Mouse (Mus musculus): Measurements from ENCODE around the gene Thumpd1. TPM values are rescaled to one million over a fixed set of nuclear protein-coding genes. Genes with fewer than 3 reads are reported as not detected.
"Not testable (repeated sequence)": the region's sequence is repeated elsewhere in the genome, so short reads cannot be mapped to it uniquely, and the experiment has no call there.

Gene Thumpd1
- polyA plus RNA-seq, 1 experiment, result 10.3 TPM

GRCm38 (mm10) chr7:119745869-119746268 lies 25.3 kb upstream of the Thumpd1 start:
- no peak for DNase-seq
- TF ChIP-seq POLR2A (IDR thresholded peaks at IDR 0.05; ENCODE audit: borderline replicate concordance, extremely low read depth, low read depth, low read length) (no peak), CTCF (IDR thresholded peaks at IDR 0.05; ENCODE audit: insufficient read depth, low read length) (no peak)
- no peak overlapping the region for H3K4me3 ChIP-seq (replicated peaks; ENCODE audit: extremely low read depth, low read depth, low read length)
- 66% methylated on average over 1 of the region's 1 CpGs for WGBS
- no peaks in the 10 kb centered on the region for H3K4me1 ChIP-seq (ENCODE audit: control insufficient read depth, insufficient read depth, low read length)

DNA sequence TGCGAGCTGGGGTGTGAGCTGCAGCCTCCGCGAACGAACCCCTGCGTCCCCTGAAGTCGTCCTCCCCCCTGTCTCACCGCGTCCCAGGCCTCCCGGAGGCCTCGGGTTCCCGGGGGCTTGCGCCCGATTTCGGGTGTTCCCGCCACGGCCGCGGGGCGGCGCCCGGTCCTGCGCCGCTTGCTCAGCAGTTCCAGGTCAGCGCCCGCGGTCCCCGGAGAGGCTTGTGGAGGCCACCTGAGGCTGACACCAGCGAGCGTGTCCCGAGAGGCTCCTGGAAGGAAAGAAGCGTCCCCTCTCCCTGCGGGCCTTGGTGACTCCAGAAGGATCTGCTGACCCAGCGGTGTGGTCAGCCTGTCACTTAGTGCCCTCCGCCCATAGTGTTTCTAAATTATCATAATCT lies 23.7 kb upstream of the Thumpd1 start:
- no peak for TF ChIP-seq CTCF (IDR thresholded peaks at IDR 0.05; ENCODE audit: insufficient read depth, low read length)
- TF ChIP-seq POLR2A (IDR thresholded peaks at IDR 0.05; ENCODE audit: borderline replicate concordance, extremely low read depth, low read depth, low read length), result no peak
- DNase-seq, result no peak
- WGBS, result 10% methylated on average over 34 of the region's 34 CpGs
- Histone ChIP-seq H3K4me1 (ENCODE audit: control insufficient read depth, insufficient read depth, low read length) (no peaks in the 10 kb centered on the region), H3K4me3 (replicated peaks; ENCODE audit: extremely low read depth, low read depth, low read length) (no peak overlapping the region)

DNA sequence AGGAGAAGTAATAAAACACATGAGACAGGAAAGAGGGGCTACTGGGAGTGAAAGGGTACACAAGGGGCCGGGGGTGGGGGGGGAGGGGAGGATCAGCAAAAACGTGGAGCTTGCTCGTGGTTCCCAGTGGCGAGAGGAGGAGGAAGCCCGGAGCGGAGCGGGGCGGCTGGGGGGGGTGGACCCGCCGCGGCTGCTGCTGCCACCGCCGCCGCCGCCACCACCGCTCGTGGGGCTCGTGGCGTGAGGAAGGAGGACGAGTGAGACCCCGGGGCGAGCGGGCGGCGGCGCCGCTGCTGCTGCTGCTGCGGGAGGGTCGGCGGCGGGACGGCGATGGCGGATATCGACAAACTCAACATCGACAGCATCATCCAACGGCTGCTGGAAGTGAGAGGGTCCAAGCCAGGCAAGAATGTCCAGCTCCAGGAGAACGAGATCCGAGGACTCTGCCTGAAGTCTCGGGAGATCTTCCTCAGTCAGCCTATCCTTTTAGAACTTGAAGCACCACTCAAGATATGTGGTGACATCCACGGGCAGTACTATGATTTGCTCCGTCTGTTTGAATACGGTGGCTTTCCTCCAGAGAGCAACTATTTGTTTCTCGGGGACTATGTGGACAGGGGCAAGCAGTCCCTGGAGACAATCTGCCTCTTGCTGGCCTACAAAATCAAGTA lies 19.3 kb upstream of the Thumpd1 start:
- WGBS, result 2% methylated on average over 25 of the region's 44 CpGs
- not testable (repeated sequence) for H3K4me1 ChIP-seq (ENCODE audit: control insufficient read depth, insufficient read depth, low read length); H3K4me3 ChIP-seq (replicated peaks; ENCODE audit: extremely low read depth, low read depth, low read length); DNase-seq

DNA sequence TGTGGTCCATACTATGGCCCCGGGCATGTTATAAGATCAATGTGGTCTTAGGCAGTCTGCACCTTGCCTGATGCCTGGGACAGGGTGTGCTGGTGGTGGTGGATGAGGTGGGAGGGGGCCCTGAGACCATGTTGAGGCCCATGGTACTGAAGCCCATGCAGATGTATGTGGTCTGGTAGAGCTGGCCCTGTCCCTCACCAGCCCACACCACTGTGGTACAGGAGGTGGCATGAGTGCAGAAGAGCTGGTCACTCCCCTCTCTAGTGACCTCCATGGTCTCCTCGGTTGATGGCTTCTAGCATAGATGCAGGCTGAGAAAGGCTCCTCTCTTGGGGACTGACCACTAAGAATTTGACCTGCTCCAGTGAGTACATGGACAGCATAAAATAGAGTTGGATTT lies 18.3 kb upstream of the Thumpd1 start:
- TF ChIP-seq POLR2A (IDR thresholded peaks at IDR 0.05; ENCODE audit: borderline replicate concordance, extremely low read depth, low read depth, low read length), result no peak
- no peak for TF ChIP-seq CTCF (IDR thresholded peaks at IDR 0.05; ENCODE audit: insufficient read depth, low read length)
- no peak overlapping the region for H3K4me3 ChIP-seq (replicated peaks; ENCODE audit: extremely low read depth, low read depth, low read length)
- 93% methylated on average over 2 of the region's 2 CpGs for WGBS
- no peak for DNase-seq
- H3K4me1 ChIP-seq (ENCODE audit: control insufficient read depth, insufficient read depth, low read length), result no peaks in the 10 kb centered on the region

DNA sequence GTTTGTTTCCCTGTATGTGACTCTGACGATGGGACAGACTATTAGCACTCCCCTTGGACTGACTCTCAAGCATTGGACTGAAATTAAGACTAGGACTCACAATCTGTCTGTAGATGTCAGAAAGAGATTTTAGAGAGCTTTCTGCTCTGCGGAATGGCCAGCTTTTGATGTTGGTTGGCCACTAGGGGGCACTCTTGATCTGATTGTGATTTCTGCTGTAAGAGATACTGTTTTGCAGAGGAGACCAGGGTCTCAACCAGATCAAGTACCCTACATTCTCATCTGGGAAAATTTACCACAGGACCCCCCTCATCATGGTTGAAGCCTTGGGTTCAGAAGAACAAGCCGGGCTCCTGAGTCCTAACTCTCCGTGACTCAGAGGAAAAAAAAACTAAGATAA lies 10.7 kb upstream of the Thumpd1 start:
- WGBS, result 86% methylated on average over 4 of the region's 4 CpGs
- H3K4me1 ChIP-seq (ENCODE audit: control insufficient read depth, insufficient read depth, low read length); H3K4me3 ChIP-seq (replicated peaks; ENCODE audit: extremely low read depth, low read depth, low read length); DNase-seq: not testable (repeated sequence)

- TF ChIP-seq POLR2A (IDR thresholded peaks at IDR 0.05; ENCODE audit: borderline replicate concordance, extremely low read depth, low read depth, low read length), result no peak
- no peak for TF ChIP-seq CTCF (IDR thresholded peaks at IDR 0.05; ENCODE audit: insufficient read depth, low read length)
- no peaks in the 10 kb centered on the region for H3K4me1 ChIP-seq (ENCODE audit: control insufficient read depth, insufficient read depth, low read length)
- H3K4me3 ChIP-seq (replicated peaks; ENCODE audit: extremely low read depth, low read depth, low read length), result no peak overlapping the region
- DNase-seq, result no peak
- whole genome bisulfite sequencing, result 79% methylated on average over 2 of the region's 2 CpGs
These were observed 7.0 kb upstream of the Thumpd1 start for GRCm38 (mm10) chr7:119727621-119728020.

DNA sequence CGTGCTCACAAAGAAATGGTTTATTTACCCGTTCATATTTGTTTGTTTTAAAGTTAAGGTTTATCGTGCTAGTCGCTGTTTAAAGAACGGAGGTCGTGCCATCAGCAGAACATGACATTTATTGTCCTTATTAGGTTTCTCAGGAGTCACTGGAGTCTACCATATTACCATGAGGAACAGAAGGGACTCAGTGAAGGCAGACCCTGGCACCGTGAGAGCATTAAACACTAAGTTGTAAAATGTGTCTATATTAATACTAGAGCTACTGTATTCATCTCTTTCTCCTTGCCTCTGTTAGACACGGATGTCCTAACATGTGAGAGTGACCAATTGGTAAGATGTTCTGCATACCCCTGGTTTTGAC lies 331 bp upstream of the Thumpd1 start:
- no peak for TF ChIP-seq POLR2A (IDR thresholded peaks at IDR 0.05; ENCODE audit: borderline replicate concordance, extremely low read depth, low read depth, low read length)
- no peak for TF ChIP-seq CTCF (IDR thresholded peaks at IDR 0.05; ENCODE audit: insufficient read depth, low read length)
- H3K4me3 ChIP-seq (replicated peaks; ENCODE audit: extremely low read depth, low read depth, low read length), result peak overlapping the region; percentile 95
- H3K4me1 ChIP-seq (ENCODE audit: control insufficient read depth, insufficient read depth, low read length), result peaks cover 5% of the 10 kb centered on the region; the same call in 1 of the 2 replicates
- 11% methylated on average over 8 of the region's 8 CpGs for WGBS
- no peak for DNase-seq

DNA sequence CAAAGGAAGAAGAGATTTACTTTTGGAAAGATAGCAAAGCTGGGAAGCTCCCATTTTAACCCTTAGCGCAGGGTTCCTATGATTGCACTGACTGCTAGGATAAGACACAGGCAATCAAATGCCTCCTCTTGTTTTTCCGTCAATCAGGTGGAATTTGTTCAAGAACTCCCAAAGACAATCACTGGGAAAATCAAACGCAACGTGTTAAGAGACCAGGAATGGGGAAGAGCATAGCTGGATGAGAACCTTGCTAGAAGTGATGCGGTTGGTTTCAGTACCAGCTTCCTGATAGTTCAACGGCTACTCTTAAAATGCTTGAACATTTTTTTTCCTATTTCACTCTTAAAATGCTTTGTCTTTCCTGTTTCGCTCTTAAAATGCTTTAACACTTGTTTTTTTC lies 6.5 kb downstream of the Thumpd1 start:
- WGBS, result 90% methylated on average over 7 of the region's 7 CpGs

GRCm38 (mm10) chr7:119694926-119695325 lies 25.7 kb downstream of the Thumpd1 start:
- WGBS, result 62% methylated on average over 1 of the region's 1 CpGs
- Histone ChIP-seq H3K4me3 (replicated peaks; ENCODE audit: extremely low read depth, low read depth, low read length) (no peak overlapping the region), H3K4me1 (ENCODE audit: control insufficient read depth, insufficient read depth, low read length) (no peaks in the 10 kb centered on the region)
- no peak for TF ChIP-seq POLR2A (IDR thresholded peaks at IDR 0.05; ENCODE audit: borderline replicate concordance, extremely low read depth, low read depth, low read length)
- no peak for TF ChIP-seq CTCF (IDR thresholded peaks at IDR 0.05; ENCODE audit: insufficient read depth, low read length)
- DNase-seq, result no peak

More for the DNA sequence above, 6.5 kb downstream of the Thumpd1 start:
- no peak for DNase-seq
- TF ChIP-seq CTCF (IDR thresholded peaks at IDR 0.05; ENCODE audit: insufficient read depth, low read length), result no peak
- TF ChIP-seq POLR2A (IDR thresholded peaks at IDR 0.05; ENCODE audit: borderline replicate concordance, extremely low read depth, low read depth, low read length), result no peak
- Histone ChIP-seq H3K4me3 (replicated peaks; ENCODE audit: extremely low read depth, low read depth, low read length) (no peak overlapping the region), H3K4me1 (ENCODE audit: control insufficient read depth, insufficient read depth, low read length) (no peaks in the 10 kb centered on the region)

- no peak for TF ChIP-seq POLR2A (IDR thresholded peaks at IDR 0.05; ENCODE audit: borderline replicate concordance, extremely low read depth, low read depth, low read length)
- TF ChIP-seq CTCF (IDR thresholded peaks at IDR 0.05; ENCODE audit: insufficient read depth, low read length), result no peak
- no peak for DNase-seq
- no peaks in the 10 kb centered on the region for H3K4me1 ChIP-seq (ENCODE audit: control insufficient read depth, insufficient read depth, low read length)
- H3K4me3 ChIP-seq (replicated peaks; ENCODE audit: extremely low read depth, low read depth, low read length), result no peak overlapping the region
- WGBS, result 57% methylated on average over 4 of the region's 4 CpGs
These were observed 28.3 kb downstream of the Thumpd1 start for GRCm38 (mm10) chr7:119692302-119692701.

Measured in lung, adult 2 months (tissue).